Mouse (Mus musculus) brown adipose tissue, adult 24 weeks (tissue): ENCODE results near the gene 1700009N14Rik. TPM values are rescaled to one million over a fixed set of nuclear protein-coding genes. Genes with fewer than 3 reads are reported as not detected.

Source experiments
- H3K27ac ChIP-seq: fragments of 200-500 bp; replicated peaks from 2 replicates; pipeline ENCODE4 v1.5.1; 2012; ENCODE audit warnings: low read depth, mild to moderate bottlenecking, low read length
- H3K4me1 ChIP-seq: fragments of 200-500 bp; 2 replicates; pipeline ENCODE4 v1.6.1; 2012; ENCODE audit warnings: low read length, mixed read lengths; ENCODE audit not compliant: control insufficient read depth, insufficient read depth, insufficient read length
- H3K4me3 ChIP-seq: fragments of 200-500 bp; 2 replicates; pipeline ENCODE4 v1.5.1; 2012; ENCODE audit warnings: low read depth, mild to moderate bottlenecking, low read length, moderate library complexity; ENCODE audit not compliant: insufficient read depth
- polyA plus RNA-seq: library from polyadenylated mRNA; stranded (reverse); fragments of >200 nt; gene quantifications from 2 replicates; pipeline ENCODE4 v1.2.4, GENCODE M21; 2012; ENCODE audit not compliant: missing spikeins, insufficient read depth, insufficient read length

Gene 1700009N14Rik
- polyA plus RNA-seq: not detected in 2 replicates

DNA sequence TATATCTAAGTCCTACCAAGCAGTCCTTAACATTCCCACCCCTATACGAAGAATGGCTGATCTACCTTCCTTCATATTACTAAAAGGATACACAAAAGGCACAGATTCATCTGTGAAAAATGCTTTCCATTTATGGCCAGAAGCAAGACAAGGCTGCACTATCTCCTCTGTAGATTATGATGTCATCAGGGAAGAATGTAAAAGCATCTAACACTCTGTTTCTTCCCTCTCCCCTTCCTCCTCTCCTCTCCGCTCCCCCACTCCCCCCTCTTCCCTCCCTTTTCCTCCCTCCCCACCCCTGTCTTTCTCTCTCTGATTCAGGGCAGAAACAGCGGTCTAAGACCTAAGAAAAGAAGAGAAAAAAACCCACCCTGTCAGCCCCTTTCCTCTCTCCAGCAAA is at the start of gene 1700009N14Rik:
TSS of gene 1700009N14Rik (plus strand) at position 227 of the 400 bp plus-strand sequence.
- Histone ChIP-seq H3K4me1 (no peaks in the 10 kb centered on the region), H3K4me3 (no peak within 1 kb of the TSS), H3K27ac (no peak within 1 kb of the TSS)

GRCm38 (mm10) chr4:39437870-39438367 is 12.2 kb upstream of the 1700009N14Rik start:
- H3K27ac ChIP-seq: no peak overlapping the region
- no peaks in the 10 kb centered on the region for H3K4me1 ChIP-seq
- H3K4me3 ChIP-seq: no peak overlapping the region

DNA sequence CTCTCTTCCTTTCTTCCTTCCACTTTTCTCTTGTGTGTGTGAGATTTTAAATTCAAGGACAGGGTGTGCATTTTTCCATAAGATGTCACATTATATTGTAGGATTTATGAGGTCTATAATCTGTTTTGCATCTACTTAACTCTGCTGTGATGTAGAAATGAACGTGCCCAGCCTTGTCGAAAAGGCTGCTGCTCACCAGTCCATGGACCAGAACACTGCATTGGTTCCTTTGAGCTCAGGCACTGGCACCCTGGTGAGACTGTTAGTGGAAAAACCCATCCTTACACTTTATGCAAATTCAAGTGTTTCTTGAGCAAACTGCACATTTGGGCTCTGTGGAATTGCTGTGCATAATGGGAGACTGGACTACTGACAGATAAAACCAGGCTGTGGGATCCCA is 24.2 kb downstream of the 1700009N14Rik start:
- no peaks in the 10 kb centered on the region for H3K4me1 ChIP-seq
- no peak overlapping the region for H3K4me3 ChIP-seq
- H3K27ac ChIP-seq: no peak overlapping the region

DNA sequence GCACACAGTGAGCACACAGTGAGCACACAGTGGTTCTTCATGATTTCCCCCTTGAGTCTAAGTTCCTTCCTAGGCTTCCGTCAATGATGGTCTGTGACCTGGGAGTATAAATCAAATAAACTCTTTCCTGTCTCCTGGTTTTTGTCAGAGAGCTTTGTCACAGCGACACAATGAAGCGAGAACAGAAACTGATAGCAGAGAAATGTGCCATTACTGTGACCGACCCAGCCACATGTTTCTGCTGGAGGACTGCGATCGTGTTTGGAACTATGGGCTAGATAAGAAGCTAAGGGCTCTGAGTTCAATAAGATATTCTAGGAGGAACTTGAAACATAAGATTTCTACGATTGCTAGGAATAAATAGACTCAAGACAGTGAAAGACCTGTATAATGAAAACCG is 36.3 kb downstream of the 1700009N14Rik start:
- Histone ChIP-seq H3K4me1 (no peaks in the 10 kb centered on the region), H3K4me3 (no peak overlapping the region), H3K27ac (no peak overlapping the region)

- H3K4me1 ChIP-seq: no peaks in the 10 kb centered on the region
- H3K4me3 ChIP-seq: no peak overlapping the region
- H3K27ac ChIP-seq: no peak overlapping the region
Measured at GRCm38 (mm10) chr4:39493596-39493995, 43.5 kb downstream of the 1700009N14Rik start.

DNA sequence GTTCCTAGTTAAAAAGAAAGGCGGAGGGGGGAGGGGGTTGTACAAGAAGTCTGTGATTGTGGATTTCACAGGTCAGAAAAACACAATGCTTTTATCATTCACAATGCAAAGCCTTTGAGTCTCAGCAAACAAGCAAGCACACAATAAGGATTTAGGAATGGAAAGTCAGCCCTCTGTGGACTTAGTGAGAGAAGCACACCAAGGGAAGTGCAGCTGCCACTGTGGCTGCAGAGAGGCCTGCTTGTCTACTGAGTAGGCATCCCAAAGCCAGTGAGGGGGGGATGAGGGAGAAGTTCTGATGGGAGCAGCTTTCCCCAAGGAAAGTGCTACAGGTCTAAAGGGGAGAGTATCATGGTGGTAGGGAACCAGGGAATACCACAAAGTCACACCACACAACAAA is 45.8 kb downstream of the 1700009N14Rik start:
- Histone ChIP-seq H3K4me3 (no peak overlapping the region), H3K4me1 (no peaks in the 10 kb centered on the region), H3K27ac (no peak overlapping the region)
